Mouse (Mus musculus) mouse embryonic stem cell (cell line): Measurements from ENCODE around the gene 2900011O08Rik.

Source experiments
- in situ Hi-C, 2 experiments: fragments of 300-500 bp; cut with MboI; formaldehyde crosslinking; loops; 1 replicate in 1 of 2; 3 replicates in 1 of 2; pipeline ENCODE4 v1.14.3; 2019 to 2020; ENCODE audit warnings: low sequenced_read_pairs in 2 of 2, low pct_unique_long_range_greater_than_20kb in 1 of 2, mixed read lengths in 1 of 2; ENCODE audit not compliant: unreplicated experiment in 1 of 2

The 2900011O08Rik gene

DNA sequence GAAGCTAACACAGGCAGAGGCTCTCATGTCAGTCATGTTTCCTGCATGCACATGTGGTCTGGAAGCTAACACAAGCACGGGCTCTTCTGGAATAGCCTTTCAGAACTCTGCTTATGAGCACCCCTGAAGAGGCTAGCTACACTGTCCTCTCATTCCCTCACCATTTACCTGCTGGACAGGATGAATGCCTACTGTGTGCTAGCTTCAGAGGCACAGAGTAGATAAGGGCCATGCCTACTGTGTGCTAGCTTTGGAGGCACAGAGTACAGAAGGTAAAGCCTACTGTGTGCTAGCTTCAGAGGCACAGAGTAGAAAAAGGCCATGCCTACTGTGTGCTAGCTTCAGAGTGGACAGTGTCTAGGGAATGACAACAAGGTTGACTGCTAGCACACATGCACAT, 8.1 kb downstream of the 2900011O08Rik start:
- in situ Hi-C loops: no loop called here

DNA sequence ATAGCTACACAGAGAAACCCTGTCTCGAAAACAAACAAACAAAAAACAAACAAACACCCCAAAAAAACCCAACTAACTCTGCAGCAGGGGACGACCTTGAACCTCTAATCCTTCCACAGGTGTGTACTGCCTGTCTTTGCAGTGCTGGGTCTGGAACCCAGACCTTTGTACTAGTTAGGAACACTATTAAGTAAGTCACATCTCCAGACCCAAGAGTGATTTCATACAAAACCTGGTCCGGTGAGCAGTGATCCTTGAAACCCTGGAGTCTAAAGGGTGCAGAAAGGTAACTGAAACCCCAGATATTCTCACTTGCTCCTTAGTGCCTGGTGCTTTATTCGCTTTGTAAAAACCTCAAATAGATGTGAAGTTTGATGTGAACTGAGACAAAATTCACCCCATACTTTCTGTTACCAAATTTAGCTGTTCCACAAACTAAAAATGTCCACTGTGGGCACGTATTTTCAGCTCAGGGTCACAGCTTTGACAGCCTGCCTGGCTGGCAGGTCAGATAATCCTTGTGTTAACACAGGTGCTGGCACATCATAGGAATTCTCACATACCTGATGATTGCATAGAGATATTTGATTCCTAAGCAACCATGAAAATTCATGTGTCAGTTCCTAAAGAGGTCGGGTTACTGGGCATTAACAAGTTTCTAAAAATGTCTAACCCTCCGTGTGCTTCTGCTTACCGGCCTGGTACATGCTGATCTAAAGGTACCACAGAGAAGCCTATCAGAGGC, 17.2 kb downstream of the 2900011O08Rik start:
- in situ Hi-C loops: no loop called here

DNA sequence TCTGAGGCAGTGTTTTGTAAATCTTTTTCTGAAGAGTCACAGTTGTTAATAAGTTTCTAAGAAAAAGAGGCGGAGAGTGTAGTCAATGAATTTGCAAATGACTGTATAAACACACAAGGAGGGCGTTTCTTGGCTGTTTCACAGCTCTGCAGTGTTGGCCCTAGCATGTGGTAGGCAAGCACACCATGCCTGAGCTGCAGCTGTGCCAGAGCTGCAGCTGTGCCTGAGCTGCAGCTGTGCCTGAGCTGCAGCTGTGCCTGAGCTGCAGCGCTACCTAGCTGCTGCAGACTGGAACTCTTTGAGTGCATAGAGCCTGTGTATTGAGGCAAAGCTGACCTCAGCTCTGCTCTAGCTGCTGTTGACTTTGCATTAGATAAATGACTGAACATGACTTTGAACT, 17.8 kb downstream of the 2900011O08Rik start:
- in situ Hi-C loops: no loop called here

DNA sequence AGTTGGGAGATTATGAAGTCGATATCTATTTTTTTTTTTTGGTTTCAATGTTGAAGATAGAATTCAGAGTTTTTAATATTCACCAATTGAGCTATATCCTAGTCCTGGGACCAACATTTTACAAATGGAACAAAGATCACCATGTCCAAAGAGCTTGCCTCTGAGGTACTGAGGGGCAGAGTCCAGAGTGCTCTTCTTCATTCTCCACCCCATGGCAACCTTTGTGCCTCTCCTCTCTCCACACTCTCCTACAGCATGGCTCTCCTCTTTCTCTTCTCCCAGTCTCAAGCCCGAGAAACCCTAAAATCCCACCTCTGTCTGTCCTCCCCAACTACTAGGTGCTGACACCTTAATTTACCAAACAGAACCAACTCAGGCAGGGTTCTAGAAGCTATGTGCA, 18.3 kb downstream of the 2900011O08Rik start:
- in situ Hi-C loops: loop anchor here in 1 of 2 experiments (5.0 kb wide), 1 partner anchor 87 kb away; no protein-coding TSS in a partner anchor

DNA sequence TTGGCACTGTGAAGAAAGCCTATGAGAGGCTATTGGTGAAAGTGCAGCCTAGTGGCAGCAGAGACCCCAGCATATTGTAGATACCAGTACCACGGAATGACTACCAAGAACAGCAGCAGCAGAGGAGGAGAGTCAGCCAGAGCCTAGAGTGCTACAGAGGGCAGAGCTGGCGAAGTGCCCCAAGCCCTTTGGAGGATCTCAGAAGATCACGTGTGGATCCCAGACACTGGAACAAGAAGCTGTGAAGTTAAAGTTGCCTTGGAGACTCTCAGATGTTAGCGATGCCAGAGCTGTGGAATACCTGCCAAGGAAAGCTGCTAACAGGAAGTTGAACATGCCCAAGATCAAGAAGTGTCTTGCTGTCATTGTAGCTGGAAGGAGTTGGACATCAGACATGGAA, 18.9 kb downstream of the 2900011O08Rik start:
- in situ Hi-C loops: loop anchor here in 1 of 2 experiments (5.0 kb wide), 1 partner anchor 88 kb away; no protein-coding TSS in a partner anchor

DNA sequence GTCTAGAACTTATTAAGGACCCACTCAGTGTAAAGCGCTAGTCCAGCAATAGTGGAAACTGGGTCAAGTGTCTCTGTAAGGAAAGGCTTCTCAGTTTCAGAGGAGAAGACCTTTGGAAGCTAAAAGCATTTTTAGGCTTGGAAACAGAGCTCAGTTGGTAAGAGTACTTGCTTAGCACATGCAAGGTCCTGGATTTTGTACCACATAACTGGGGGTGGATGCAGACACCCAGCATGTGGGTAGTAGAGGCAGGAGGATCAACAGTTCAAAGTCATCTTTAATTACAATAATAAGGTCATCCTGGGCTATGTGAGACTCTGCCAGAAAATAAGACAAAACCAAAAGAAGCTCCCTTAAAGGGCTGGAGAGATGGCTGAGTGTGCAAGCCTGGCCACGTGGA, 21.7 kb downstream of the 2900011O08Rik start:
- in situ Hi-C loops: loop anchor here in 1 of 2 experiments (5.0 kb wide), 1 partner anchor 91 kb away; no protein-coding TSS in a partner anchor

DNA sequence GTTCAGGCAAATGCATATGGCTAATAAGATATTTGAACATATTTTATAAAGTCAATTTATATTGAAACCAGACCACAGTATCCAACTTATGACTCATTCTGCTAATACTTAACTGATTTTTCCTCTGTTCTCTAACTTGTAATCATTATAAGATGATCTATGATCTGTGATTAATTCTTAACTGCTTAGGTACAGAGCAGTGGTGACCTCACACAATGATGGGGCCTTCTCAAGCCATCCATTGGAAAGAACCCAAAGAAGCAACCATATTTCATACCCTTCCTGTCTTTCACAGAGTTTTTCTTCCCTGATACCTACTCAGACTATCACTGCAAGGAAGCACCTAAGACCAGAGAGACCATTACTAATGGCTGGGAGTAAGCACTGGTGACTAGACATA, 22.3 kb downstream of the 2900011O08Rik start:
- in situ Hi-C loops: loop anchor here in 1 of 2 experiments (5.0 kb wide), 1 partner anchor 91 kb away; no protein-coding TSS in a partner anchor

DNA sequence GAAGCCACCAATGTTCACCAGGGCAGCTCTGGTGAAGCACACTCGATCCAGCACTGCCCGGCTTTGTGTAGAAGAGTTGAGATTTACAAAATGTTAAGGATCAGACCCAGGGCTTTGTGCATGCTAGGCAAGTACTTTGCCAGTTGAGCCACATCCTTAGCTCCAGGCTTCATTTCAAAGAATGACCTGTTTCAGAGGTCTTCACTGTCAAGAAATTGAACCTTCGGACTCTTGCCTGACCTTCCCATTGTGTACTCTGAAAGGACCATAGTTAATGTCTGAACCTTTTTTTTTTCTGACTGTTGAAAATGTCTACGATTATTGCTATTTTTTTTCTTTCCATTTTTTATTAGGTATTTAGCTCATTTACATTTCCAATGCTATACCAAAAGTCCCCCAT, 23.6 kb downstream of the 2900011O08Rik start:
- in situ Hi-C loops: loop anchor here in 1 of 2 experiments (5.0 kb wide), 1 partner anchor 93 kb away; no protein-coding TSS in a partner anchor

DNA sequence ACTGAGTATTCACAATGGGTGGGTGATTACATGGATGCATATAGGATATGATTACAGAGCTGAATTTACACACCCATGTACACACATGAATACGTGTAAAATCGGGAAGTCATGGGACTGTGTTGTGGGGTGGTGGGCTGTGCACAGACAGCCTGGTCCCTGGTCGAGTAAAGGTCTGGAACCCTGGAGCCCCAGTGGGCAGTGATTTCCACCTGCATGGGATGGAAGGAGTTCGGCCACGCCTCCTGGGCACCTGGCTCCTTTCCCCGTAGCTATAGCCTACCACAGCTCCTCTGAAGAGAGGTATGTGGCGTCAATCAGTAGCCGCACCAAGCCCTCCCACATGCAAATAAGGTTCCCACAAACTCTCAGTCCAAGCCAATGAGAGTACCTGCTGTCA, 30.9 kb downstream of the 2900011O08Rik start:
- in situ Hi-C loops: no loop called here

DNA sequence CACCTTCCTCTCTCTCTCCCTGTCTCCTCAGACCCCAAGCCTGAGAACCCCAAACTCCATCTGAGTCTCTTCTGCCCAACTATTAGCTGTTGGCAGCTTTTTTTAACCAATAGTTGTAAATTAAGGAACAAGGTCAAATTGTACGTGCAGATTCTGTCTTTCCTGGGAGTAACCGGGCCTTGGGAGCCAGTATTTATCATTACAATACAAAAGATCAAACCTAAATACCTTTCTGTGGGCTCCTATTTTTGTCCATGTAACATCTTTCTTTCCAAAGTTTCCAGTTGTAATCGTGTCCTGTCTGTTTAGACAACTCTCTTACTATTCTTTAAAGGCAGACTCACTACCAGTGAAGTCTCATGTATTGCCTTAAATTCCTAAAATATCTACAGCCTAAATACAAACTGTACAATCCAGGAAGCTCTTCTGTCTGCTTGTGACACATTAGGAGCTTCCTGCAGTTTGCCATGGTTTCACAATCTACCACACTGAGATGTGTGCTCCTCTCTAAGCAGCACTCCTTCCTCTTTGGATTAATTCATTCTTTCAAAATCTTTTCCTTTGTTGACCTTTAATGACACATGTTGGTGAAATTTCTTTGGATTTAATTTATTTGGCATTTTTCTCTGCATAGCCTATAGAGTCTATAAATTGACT, 34.9 kb downstream of the 2900011O08Rik start:
- in situ Hi-C loops: no loop called here

DNA sequence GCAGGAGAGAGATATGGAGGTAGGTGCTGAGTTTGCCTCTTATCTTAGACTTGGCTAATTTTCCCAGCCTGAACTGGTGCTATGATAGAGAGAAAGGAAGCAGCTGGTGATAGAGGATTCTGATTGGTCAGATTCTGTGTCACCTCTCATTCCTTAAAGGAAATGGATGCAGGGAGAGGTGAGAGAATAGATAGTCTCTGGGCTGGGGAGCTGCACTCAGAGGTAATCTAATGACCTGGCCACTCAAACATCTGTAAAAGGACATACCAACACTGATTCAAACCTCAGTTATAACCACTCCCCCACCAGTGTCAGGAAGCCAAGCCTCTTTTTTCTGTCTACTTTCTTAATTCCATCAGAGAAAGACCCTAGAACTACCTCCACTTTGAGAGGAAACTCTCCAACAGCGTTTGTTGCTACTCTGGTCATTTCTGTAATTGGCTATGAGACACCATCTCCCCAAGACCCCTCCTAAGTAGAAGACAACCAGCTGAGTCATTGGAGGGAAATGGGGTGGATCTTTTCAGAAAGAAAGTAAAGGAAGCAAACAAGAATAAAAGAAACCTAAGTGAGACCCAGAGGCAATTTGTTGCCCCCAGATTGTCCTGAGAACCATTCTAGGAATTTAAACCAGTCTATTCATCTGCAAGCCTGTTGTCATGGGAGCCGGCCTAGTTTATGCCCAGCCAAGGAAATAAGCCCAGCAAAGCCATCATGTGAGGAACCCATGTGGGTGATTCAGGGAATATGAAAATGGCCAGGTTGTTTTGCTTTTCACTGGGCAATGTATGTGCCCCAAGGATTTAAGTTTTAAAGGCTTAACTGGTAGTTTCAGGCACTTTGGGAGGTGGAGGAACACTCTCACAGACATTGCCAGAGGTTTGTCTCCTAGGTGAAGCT, 38.9 kb downstream of the 2900011O08Rik start:
- in situ Hi-C loops: no loop called here

DNA sequence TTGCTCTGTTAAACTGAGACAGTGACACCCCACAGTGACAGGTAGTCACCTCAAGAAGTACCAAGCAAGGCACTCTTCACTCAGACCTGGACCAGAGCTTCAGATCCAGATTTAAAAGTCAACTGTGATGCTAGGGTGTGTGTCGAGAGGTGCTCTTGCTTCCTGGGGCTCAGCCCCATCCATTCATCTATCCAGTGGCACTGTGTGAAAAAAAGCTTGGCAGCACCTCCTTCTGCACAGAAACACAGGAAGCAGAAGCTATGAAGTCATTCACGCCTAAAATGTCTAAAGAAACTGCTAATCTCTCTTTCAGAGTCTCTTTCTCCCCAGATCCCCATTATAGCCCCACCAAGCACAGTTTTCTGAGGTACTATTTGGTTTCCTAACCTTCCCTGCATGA, 42.7 kb downstream of the 2900011O08Rik start:
- in situ Hi-C loops: no loop called here

DNA sequence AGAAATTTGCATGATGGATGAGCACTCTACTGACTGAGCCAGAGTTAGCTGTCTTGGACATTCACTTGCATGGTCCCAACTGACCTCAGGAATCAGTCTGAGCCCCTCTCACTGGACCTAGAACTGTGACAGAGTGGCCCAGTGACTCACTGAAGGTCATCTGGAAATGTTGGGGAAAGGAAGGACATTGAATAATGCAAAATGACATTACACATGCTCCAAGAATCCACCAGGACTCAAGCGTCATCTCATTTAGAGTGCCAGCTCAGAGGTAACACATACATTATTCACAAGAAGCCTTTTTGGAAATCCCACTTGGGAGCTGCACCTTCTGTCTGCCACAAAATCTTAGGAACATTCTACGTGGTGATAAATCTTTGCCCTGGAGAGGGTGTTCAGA, 43.4 kb downstream of the 2900011O08Rik start:
- in situ Hi-C loops: no loop called here

DNA sequence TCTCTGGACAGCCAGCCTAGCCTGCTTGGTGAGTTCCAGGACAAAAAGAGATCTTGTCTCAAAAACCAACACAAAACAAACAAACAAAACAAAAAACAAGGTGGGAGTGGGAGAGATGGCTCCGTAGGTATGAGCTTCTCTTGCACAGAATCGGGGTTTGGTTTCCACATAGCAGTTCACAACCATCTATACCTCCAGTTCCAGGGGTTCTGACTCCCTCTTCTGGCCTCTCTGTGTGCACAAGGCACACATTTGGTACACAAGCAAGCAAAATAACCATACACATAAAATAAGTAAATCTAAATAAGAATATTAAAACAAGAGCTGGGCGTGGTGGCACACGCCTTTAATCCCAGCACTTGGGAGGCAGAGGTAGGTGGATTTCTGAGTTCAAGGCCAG, 44.2 kb downstream of the 2900011O08Rik start:
- in situ Hi-C loops: no loop called here

DNA sequence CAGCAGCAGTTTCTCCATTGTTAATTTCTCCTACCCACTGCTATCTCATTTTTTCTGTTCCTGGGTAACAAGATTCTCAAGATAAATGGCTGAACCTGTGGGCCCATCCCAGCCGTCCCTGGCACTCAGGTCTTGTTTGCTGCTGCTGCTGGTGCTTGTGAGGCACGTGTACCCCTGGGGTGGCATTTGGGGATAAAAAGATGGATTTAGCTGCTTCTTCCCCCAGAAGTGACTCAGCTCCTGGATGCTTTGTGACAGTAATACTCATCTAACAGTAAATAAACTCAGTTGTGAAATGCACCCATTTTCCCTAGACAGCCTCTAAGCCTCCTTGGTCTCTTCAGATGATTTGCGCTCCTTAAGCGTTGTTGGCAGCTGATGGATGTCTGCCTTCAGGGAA, 46.7 kb downstream of the 2900011O08Rik start:
- in situ Hi-C loops: no loop called here

DNA sequence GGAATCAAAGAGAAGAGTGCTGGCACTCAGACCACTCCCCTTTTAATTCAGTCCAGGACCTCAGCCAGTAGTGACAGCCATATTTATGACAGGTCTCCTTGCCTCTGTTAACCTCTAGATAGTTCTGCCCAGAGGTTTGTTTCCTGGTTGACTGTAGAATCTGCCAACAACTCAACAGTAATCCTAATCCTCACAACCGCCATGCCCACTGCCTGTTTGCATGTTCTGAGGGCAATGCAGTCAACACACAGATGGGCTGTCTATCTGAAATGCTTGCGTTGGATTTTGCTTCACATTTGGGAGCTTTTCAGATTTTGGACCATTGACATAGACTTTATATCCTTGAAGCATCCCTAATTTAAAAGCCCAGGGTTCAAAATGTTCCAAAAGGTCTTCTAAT, 56.0 kb downstream of the 2900011O08Rik start:
- in situ Hi-C loops: no loop called here

DNA sequence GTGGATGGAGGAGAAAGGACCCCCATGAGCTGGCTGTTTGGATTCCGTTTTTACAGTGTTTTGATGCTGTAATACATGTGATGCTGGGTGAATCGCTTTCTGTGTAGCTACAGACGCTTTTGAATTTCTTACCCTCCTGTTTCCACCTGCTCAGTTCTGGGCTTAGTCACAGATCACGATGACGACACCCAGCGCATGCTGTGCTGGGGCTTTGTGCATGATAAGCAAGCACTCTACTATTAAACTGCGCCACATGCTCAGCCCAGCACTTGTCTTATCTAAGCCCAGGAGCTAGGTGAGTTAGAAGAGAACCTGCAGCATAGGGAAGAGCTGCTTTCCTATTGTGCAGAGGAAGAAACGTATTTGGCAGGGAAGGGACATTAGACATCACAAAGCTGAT, 58.3 kb downstream of the 2900011O08Rik start:
- in situ Hi-C loops: no loop called here

DNA sequence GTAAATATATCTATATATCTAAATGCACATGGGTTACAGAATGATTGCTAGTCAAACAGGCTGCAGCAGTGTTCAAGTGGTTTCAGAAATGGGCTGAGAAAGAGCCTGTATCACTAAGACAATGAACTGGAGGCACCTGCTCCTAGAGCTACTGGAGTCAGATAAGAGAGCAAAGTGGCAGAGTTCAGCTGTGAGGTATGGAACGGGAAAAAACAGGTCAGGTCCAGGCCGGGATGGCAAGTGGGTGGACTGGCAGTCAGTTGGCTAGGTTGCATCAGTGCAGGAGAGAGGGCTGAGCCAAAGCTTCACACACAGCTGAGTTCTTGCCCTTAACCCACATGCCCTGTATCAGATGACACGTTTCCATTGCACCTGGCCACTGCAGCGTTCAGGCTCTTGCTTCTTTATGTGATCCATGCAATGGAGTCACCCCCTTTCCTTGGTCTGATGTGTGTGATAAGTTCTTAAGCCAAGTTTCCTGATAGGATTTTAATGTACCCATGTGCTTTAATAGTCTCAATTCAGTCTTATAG, 59.9 kb downstream of the 2900011O08Rik start:
- in situ Hi-C loops: no loop called here

DNA sequence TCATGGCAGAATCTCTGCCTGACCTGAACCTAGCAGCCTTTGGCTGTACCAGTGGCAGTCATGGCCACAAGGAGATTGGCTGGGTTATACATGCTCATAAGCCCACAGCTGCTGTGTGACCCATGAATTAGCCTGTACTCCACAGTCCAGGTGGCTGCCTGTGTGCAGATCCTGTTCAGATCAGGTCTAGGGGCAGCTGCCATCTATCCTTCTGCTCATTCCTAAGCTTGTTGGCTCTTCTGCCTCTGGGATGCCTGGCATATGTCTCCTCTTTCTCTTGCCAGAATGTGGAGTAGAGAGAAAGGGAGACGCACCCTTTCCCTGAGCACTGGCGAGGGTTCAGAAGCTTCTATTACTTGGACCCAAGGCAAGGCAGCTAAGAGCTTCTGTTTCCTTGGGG, 65.8 kb downstream of the 2900011O08Rik start:
- in situ Hi-C loops: no loop called here
